Mouse (Mus musculus): ENCODE data around the gene Sema3b.

DNA sequence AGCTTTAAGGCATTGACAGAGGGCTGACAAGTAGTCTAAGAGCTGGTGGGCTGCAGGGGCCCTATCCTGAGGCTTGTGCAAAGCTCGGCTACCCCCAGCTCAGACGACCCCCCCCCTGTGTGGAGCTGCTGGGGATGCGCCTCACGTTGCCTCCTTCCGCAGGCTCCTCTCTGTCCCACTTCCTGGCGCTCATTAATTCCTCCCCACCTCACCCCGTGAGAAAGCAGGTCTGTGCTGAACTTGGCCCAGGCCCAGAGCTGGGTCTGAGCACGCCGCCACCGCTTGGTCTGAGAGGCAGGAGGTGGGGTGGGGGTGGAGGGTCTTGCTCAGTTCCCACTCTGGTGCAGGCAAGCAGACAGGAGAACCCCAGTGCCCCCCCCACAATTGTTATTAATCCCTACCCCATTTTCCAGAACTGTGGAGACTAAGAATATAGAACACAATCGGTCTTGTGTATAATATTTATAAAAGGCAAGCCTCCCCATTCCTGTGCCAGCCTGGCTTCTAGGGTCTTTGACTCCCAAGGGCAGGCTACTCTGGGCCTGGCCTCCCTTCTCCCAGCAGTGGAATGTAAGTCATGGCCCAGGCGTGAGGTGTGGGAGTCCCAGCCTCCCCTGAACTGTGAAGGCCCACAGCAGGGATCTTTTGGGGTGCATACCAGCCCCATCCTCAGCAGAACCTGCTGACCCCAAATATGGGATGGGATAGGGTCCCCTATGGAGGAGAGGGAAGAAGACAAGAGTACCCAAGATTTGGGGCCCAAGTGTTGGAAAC lies 41.9 kb upstream of the Sema3b start:
- TF ChIP-seq POLR2A (IDR thresholded peaks at IDR 0.05; ENCODE audit: extremely low read depth, insufficient read depth, low read length) = no peak
- TF ChIP-seq CTCF (IDR thresholded peaks at IDR 0.05; ENCODE audit: extremely low read depth, insufficient read depth, low read length) = no peak

Measured in cortical plate, adult 2 months (tissue).